Mouse (Mus musculus): ENCODE measurements around the gene Itgax. TPM values are rescaled to one million over a fixed set of nuclear protein-coding genes. Genes with fewer than 3 reads are reported as not detected.

Itgax gene
- under 1 TPM; 0.09 to 0.20 TPM for total RNA-seq (2021)

DNA sequence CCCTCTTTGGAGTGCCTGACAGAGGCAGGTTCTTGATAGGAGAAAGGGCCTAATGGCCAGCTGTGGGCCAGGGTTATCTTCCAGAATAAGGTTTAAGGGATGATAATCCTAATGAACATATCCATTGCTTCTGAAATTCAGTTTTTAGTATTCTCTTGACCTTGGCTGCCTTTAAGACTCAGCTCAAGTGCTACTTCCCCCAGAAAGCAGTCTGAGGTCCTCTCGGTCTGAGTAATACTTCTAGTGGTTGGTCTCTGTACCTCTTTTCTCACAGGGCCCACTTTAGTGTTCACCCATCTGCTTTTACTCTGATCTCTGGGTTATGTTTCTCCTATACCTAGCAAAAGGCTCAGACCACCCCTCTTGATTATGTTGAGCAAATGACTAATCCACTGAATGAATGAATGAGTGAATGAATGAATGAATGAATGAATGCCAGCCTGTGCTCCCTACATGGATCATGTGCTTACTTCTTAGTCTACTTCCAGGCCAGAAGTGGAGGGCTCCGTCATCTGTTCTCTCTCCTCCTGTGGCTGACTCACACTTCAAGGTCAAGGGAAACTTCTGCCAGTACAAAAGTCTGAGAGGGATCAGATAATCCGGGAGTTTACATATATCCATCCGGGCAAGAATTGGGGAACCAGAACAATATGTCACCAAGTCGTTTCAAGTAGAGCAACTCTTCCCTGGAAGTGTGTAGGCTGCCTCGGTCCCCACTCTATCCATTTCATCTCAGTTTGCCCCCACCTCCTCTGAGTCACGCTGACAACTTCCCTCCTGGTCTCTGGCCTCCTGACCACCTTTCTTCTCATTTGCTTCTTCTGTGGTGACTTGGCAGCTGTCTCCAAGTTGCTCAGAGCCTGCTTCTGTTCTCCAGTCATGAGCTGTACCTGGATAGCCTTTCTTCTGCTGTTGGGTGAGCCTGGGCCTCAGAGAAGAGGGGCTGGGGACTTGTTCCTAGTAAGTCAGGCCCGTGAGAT lies at the start of gene Itgax:
Gene Itgax, plus strand, starts transcription at position 807 of the 980 bp plus-strand sequence.
- no peak for DNase-seq (ENCODE audit: extremely low spot score in 1 of 2, low spot score in 1 of 2)

DNA sequence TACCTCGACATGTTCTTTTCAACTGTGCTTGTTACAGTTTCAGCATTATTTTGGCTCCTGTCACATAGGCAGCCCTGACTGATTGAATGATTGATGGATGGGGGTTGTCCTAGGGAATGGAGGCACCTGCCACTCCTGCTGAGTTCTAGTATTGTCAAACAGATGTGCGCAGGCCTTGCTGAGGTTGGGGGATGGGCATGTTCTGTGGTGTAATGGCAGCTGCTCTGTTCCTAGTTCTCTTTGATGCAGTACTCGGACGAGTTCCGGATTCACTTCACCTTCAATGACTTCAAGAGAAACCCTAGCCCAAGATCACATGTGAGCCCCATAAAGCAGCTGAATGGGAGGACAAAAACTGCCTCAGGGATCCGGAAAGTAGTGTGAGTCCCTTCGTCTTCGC lies 49.3 kb upstream of the Itgax start:
- DNase-seq (ENCODE audit: extremely low spot score in 1 of 2, low spot score in 1 of 2) = no peak

GRCm38 (mm10) chr7:128089141-128089540 lies 40.2 kb upstream of the Itgax start:
- no peak for DNase-seq (ENCODE audit: extremely low spot score in 1 of 2, low spot score in 1 of 2)

DNA sequence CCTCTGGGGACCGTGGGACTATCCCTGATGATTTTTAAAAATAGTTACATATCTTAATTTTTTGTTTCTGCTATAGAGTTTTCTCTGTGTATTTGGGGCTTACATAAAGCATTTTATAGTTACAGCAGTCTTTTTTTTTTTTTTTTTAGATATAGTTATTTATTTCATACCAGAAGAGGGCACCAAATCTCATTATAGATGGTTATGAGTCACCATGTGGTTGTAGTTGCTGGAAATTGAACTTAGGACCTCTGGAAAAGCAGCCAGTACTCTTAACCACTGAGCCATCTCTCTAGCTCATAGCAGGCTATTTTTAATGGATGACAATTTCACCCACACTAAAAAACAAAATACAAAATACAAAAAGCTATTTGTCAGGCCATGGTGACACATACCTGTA lies 31.2 kb upstream of the Itgax start:
- DNase-seq (ENCODE audit: extremely low spot score in 1 of 2, low spot score in 1 of 2) = no peak

DNA sequence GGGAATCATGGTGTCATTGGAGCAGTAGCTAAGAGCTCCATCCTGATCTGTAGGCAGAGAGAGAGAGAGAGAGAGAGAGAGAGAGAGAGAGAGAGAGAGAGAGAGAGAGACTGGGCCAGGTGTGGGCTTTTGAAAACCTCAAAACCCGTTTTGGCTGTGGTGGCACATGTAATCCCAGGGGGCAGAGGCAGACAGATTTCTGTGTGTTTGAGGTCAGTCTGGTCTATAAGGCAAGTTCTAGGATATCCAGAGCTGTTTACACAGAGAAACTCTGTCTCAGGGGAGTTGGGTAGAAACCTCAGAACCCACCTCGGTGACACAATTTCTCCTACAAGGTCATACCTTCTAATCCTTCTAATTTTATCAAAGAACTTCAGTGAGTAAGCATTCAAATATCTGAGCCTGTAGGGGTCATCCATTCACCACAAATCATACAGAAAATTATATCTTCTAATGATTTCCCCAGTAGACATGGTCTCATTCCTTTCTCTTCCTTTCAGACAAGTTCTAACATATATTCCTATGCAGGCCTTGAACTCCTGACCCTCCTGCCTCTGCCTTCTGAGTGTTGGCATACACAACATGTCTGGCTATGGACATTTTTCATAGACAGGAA lies 28.5 kb upstream of the Itgax start:
- no peak for DNase-seq (ENCODE audit: extremely low spot score in 1 of 2, low spot score in 1 of 2)

- DNase-seq (ENCODE audit: extremely low spot score in 1 of 2, low spot score in 1 of 2) = peak; percentile 34 to 47
Measured at GRCm38 (mm10) chr7:128105246-128105645, 24.1 kb upstream of the Itgax start.

DNA sequence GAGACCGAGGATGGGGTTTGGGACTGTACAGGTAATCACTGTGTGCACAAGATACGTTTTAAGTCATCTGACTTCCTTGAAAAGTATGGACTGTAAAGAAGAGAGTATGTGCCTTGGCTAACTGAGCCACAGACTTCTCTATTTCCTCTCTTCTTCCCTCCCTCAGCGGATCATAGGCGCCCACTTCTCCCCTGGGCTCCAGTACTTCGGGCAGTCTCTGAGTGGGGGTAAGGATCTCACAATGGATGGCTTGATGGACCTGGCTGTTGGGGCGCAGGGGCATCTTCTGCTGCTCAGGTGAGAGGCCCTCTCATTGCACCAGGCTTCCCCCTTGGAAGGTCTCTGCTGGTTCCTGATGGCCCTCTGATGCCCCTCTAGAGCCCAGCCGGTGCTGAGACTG lies 21.9 kb upstream of the Itgax start:
- no peak for DNase-seq (ENCODE audit: extremely low spot score in 1 of 2, low spot score in 1 of 2)

GRCm38 (mm10) chr7:128110314-128110713 lies 19.0 kb upstream of the Itgax start:
- DNase-seq (ENCODE audit: extremely low spot score in 1 of 2, low spot score in 1 of 2) = no peak

- no peak for DNase-seq (ENCODE audit: extremely low spot score in 1 of 2, low spot score in 1 of 2)
Measured at GRCm38 (mm10) chr7:128112131-128112530, 17.2 kb upstream of the Itgax start.

DNA sequence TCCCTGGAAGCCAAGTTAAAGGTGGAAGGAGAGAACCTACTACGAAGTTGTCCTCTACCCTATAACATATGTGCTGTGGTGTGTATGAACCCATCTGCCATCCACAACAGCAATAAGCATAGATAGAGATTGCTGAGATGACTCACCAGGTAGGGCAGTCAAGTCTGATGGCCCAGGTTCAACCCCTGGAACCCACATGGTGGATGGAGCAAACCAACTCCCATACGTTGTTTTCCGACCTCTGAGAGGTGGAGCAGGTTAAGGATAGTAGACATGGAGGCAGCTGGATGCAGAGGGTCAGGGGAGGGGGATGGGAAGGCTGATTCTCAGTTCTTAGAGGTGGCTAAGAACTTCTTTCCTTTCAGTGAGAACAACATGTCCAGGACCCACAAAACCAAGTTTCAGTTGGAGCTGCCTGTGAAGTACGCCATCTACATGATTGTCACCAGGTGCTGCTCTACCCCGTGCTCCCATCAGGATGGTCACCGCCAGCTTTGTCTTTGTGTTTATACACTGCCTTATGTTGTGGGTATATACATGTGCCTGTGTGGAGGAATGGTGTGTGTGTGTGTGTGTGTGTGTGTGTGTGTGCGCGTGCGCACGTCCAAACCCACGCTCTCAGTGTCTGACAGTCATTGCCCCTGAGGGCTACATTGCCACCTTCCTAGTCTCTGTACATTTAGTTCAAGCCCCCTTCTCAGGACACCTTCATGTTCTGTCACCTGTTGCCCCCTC lies 14.8 kb upstream of the Itgax start:
- DNase-seq (ENCODE audit: extremely low spot score in 1 of 2, low spot score in 1 of 2) = no peak

GRCm38 (mm10) chr7:128115211-128115958 lies 14.0 kb upstream of the Itgax start:
- DNase-seq (ENCODE audit: extremely low spot score in 1 of 2, low spot score in 1 of 2) = no peak

DNA sequence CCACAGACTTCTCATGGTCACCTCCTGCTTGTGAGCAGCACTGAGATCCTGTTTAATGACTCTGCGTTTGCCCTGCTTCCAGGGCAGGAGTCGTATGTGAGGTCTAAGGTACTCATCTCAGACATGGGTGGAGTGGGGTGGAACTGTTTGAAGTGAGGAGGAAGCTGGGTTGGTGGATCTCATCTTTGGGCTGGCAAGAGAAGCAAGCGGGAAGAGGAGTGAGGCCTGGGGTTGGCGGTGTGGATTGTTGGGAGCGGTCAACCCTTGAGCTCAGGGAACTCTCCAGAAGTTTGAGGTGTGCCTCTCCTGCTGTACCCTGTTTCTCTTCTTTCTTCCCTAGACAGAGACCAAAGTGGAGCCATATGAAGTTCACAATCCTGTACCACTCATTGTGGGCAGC lies 13.0 kb upstream of the Itgax start:
- DNase-seq (ENCODE audit: extremely low spot score in 1 of 2, low spot score in 1 of 2) = no peak

DNA sequence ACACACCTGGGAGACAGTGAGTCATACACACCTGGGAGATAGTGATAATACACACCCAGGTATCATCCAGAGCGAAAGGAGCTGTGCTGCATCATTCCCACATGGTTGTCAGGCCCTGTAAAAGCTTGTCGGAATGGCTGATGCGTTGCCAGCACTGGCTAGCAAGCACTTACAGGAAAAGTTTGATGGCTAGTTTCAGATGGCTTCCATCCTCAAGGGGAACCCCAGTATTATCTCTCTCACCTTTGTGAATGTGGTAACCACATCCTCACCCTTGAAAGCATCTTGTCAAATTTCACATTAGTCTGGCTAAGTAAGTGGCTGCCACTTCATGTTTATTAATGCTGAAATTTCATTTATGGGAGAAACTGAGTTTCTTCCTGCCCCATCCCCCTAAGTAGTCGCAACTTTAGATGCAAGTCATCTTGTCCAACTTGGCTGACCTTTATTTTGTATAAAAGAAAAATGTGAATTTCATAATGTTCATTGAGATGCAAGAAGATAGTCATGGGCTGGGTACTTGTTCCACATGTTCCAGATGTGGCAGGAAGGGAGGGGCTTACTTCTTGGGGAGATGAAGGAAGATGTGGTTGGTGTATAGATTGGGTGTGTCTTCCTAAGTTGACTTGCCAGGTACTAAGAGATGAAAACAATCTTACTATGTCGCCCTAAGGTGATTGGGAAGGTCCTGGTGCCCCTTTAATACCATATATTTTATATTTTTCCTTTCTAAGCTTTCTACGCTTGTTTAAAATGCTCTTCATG lies 9.4 kb upstream of the Itgax start:
- no peak for DNase-seq (ENCODE audit: extremely low spot score in 1 of 2, low spot score in 1 of 2)

DNA sequence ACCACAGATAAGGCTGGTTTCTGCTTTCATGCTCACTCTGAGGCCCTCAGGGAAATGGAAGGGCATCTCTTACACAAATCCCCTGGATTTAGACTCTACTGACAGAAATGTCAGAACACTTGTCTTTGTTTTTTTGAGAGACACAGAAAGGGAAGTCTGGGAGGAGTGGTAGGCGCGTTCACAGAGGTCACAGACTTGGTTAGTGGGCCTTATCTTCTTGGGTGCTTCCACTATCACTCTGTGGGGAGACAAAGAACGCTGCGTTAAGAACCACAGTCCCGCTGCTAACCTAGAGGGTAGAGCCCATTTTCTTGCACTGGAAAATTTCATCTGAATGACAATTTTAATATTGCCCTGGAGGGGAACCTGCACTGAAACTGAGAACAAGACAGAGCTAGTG lies 2.8 kb downstream of the Itgax start:
- no peak for DNase-seq (ENCODE audit: extremely low spot score in 1 of 2, low spot score in 1 of 2)

GRCm38 (mm10) chr7:128133596-128133995 lies 4.2 kb downstream of the Itgax start:
- DNase-seq (ENCODE audit: extremely low spot score in 1 of 2, low spot score in 1 of 2) = no peak

GRCm38 (mm10) chr7:128136927-128137326 lies 7.6 kb downstream of the Itgax start:
- DNase-seq (ENCODE audit: extremely low spot score in 1 of 2, low spot score in 1 of 2) = no peak

DNA sequence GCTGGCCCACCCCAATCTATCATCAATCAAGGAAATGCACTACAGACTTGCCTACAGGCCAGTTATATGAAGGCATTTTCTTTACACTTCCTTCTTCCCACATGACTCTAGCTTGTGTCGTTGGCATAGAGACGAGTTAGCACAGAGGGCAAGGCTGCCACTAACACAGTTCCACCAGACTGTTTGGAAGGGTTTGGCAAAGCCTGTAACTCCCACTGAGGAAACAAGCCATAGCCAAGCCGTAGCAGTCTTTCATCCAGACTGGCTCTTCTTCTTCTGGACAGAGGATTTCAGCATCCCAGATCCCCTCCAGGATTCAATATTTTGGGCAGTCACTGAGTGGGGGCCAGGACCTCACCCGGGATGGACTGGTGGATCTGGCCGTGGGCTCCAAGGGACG lies 10.3 kb downstream of the Itgax start:
- DNase-seq (ENCODE audit: extremely low spot score in 1 of 2, low spot score in 1 of 2) = no peak

GRCm38 (mm10) chr7:128150970-128151369 lies 21.6 kb downstream of the Itgax start:
- no peak for DNase-seq (ENCODE audit: extremely low spot score in 1 of 2, low spot score in 1 of 2)

DNA sequence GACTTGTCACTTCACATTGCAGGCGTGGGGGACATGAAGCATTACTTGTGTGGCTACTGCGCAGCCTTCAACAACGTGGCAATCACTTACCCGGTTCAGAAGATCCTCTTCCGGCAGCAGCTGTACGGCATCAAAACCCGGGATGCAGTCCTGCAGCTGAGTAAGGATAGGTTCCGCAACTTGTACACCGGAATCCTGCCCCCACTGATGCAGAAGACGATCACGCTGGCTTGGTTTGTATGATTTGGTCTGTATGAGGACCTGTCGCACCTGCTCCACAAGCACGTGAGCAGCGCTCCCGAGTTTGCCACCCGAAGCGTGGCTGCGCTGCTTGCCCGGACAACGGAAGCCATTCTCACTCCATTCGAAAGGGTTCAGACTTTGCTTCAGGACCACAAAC lies 24.7 kb downstream of the Itgax start, which contains the start of gene Itgad:
Gene Itgad, plus strand, starts transcription at position 301 of the 400 bp plus-strand sequence.
- no peak for DNase-seq (ENCODE audit: extremely low spot score in 1 of 2, low spot score in 1 of 2)

DNA sequence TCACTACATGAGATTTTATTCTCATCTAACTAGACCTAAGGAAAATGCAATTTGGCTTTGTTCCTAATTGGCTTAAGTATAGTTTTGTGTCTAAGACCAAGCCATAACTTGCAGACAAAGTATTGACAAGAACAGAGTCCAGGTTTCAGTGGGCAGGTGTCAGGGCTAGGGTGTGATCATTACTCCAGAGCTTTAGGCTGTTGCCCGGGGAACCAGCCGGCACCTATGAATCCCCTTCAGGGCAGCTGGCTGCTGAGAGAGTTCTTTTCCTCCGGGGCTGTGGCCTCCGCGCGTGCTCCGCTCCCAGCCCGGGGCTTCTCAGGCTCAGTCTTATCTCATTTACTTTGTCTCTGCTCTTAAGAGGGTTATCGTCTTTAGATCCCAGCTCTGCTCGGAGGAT lies 25.6 kb downstream of the Itgax start:
- no peak for DNase-seq (ENCODE audit: extremely low spot score in 1 of 2, low spot score in 1 of 2)
